9 mouse cellular contexts compared by ENCODE assay signal in genomic region chr8:77473773-77474172, GRCm38 (mm10). TPM values are rescaled to one million over a fixed set of nuclear protein-coding genes. Genes with fewer than 3 reads are reported as not detected.
DNase-seq lines count a peak whose midpoint lies in the region; ATAC-seq and TF ChIP-seq lines count a peak whose summit lies in the region.
"Had no signal": no experiment of that assay in that cellular context is flagged by ENCODE, and none has a peak within 500 bp of the region (broad histone marks: within the 10 kb centered on the region; RNA-seq: fewer than 3 reads in every experiment).

No protein-coding gene starts in this region.

- 0 out of 2 replicates have a peak, but pooled peaks have one; percentile 32 for TF ChIP-seq EP300 in lung, postnatal 0 days (IDR thresholded peaks at IDR 0.05)
- TF ChIP-seq EP300 in stomach, postnatal 0 days (optimal IDR thresholded peaks at IDR 0.05), result no peak

- WGBS in heart, embryonic 11.5 days (ENCODE audit: insufficient replicate concordance), result 56% methylated on average over 7 of the region's 7 CpGs
- 34% methylated on average over 7 of the region's 7 CpGs for WGBS in lung, postnatal 0 days
- WGBS in stomach, postnatal 0 days, result 25% methylated on average over 7 of the region's 7 CpGs

- H3K27me3 ChIP-seq in heart, embryonic 11.5 days (ENCODE audit: control insufficient read depth, insufficient read depth, low read length), result no peaks in the 10 kb centered on the region
- no peaks in the 10 kb centered on the region for H3K27me3 ChIP-seq in lung, postnatal 0 days (replicated peaks; ENCODE audit: insufficient read depth, low read length)
- H3K27me3 ChIP-seq in stomach, postnatal 0 days (ENCODE audit: control insufficient read depth, insufficient read depth, low read length), result no peaks in the 10 kb centered on the region
- H3K27me3 ChIP-seq: hindbrain, embryonic 15.5 days had no signal

- H3K4me2 ChIP-seq in heart, embryonic 11.5 days, result no peak overlapping the region
- no peak overlapping the region for H3K4me2 ChIP-seq in lung, postnatal 0 days (replicated peaks; ENCODE audit: low read depth, low read length)
- H3K4me2 ChIP-seq in stomach, postnatal 0 days (replicated peaks; ENCODE audit: low read depth), result no peak overlapping the region
- H3K4me2 ChIP-seq: hindbrain, embryonic 15.5 days had no signal

- DNase-seq in heart, postnatal 10 days, result no peak
- peak; percentile 85 for DNase-seq in lung, postnatal 0 days (ENCODE audit: low spot score)
- DNase-seq in lung, postnatal 25 days (ENCODE audit: low spot score), result no peak
- peak; percentile 50 for DNase-seq in hindlimb bud, embryonic 11.5 days (ENCODE audit: extremely low spot score, low read depth, low spot score)
- DNase-seq in stomach, postnatal 0 days (ENCODE audit: low spot score), result peak; percentile 34
- no peak for DNase-seq in adrenal gland, adult 8-10 months
- no peak for DNase-seq in spleen, adult 18-20 months

- no peak for TF ChIP-seq CTCF in lung, postnatal 0 days (IDR thresholded peaks at IDR 0.05)
- TF ChIP-seq CTCF in stomach, postnatal 0 days (IDR thresholded peaks at IDR 0.05; ENCODE audit: low read depth), result no peak

- peaks cover 28% of the 10 kb centered on the region for H3K4me1 ChIP-seq in heart, embryonic 11.5 days (ENCODE audit: control insufficient read depth, insufficient read depth, low read length)
- H3K4me1 ChIP-seq in lung, postnatal 0 days (ENCODE audit: insufficient read depth, low read depth, low read length), result peaks cover 16% of the 10 kb centered on the region
- peaks cover 11% of the 10 kb centered on the region; the same call in 1 of the 2 replicates for H3K4me1 ChIP-seq in stomach, postnatal 0 days (replicated peaks; ENCODE audit: control insufficient read depth, insufficient read depth)

- no peak overlapping the region for H3K4me3 ChIP-seq in heart, embryonic 11.5 days (ENCODE audit: low read depth, low read length)
- H3K4me3 ChIP-seq in lung, postnatal 0 days (ENCODE audit: low read depth, low read length), result no peak overlapping the region
- H3K4me3 ChIP-seq in stomach, postnatal 0 days (ENCODE audit: low read depth, low read length), result no peak overlapping the region
- H3K4me3 ChIP-seq: hindbrain, embryonic 15.5 days had no signal

- H3K36me3 ChIP-seq in heart, embryonic 11.5 days (ENCODE audit: control insufficient read depth, insufficient read depth, low read length), result no peaks in the 10 kb centered on the region
- no peaks in the 10 kb centered on the region for H3K36me3 ChIP-seq in lung, postnatal 0 days (ENCODE audit: insufficient read depth, low read length)
- H3K36me3 ChIP-seq in stomach, postnatal 0 days (ENCODE audit: control insufficient read depth, insufficient read depth, low read length), result no peaks in the 10 kb centered on the region
- H3K36me3 ChIP-seq: hindbrain, embryonic 15.5 days had no signal

- H3K27ac ChIP-seq in heart, embryonic 11.5 days (ENCODE audit: low read depth, low read length), result peak overlapping the region; percentile 11; the same call in 1 of the 2 replicates
- H3K27ac ChIP-seq in lung, postnatal 0 days (ENCODE audit: low read length), result peak overlapping the region; percentile 11; the same call in 1 of the 2 replicates
- H3K27ac ChIP-seq in stomach, postnatal 0 days (replicated peaks), result peak overlapping the region; percentile 76
- H3K27ac ChIP-seq: hindbrain, embryonic 15.5 days had no signal

- H3K9me3 ChIP-seq in heart, embryonic 11.5 days (replicated peaks; ENCODE audit: control insufficient read depth, low read length), result no peaks in the 10 kb centered on the region
- H3K9me3 ChIP-seq in lung, postnatal 0 days (ENCODE audit: low read length), result no peaks in the 10 kb centered on the region
- no peaks in the 10 kb centered on the region for H3K9me3 ChIP-seq in stomach, postnatal 0 days (ENCODE audit: control insufficient read depth, low read length)
- H3K9me3 ChIP-seq: hindbrain, embryonic 15.5 days had no signal

- no peak for ATAC-seq in heart, embryonic 11.5 days (replicated peaks; ENCODE audit: insufficient number of reproducible peaks, low FRiP score, low TSS enrichment)
- peak; percentile 57 for ATAC-seq in lung, postnatal 0 days
- ATAC-seq in stomach, postnatal 0 days (ENCODE audit: low FRiP score, low TSS enrichment), result peak; percentile 42; the same call in 1 of the 2 replicates

- no peak overlapping the region for H3K9ac ChIP-seq in heart, embryonic 11.5 days (ENCODE audit: low read depth, low read length)
- no peak overlapping the region for H3K9ac ChIP-seq in lung, postnatal 0 days (replicated peaks; ENCODE audit: low read depth)
- H3K9ac ChIP-seq in stomach, postnatal 0 days (ENCODE audit: low read length), result no peak overlapping the region
- H3K9ac ChIP-seq: hindbrain, embryonic 15.5 days had no signal

- intact Hi-C loops in heart, postnatal 10 days (cut with DNase I), result no loop called here

RNA-seq across cellular contexts. Expression of gene Arhgap10, which starts 44.0 kb away (rescaled TPM):
- polyA plus RNA-seq in heart, embryonic 11.5 days (2014; fragmentation: Nextera tagmentation; extraction: Ambion mirVana), result 21.2 and 23.2 TPM in 2 replicates
- total RNA-seq in heart, postnatal 10 days (2021), result 10 to 100 TPM; 54.5 to 54.6 TPM
- 14.9 and 15.9 TPM in 2 replicates for polyA plus RNA-seq in lung, postnatal 0 days (2015; fragmentation: Nextera tagmentation; extraction: Ambion mirVana)
- polyA plus RNA-seq in stomach, postnatal 0 days (2015; fragmentation: Nextera tagmentation; extraction: Ambion mirVana), result 18.8 TPM in 2 replicates
- 10 to 100 TPM; 14.7 to 37.5 (median 18.3) TPM for total RNA-seq in adrenal gland, adult 8-10 months (2022)

Comparison
In these comparisons a context has a peak if more than half of its experiments do, and no peak if none do; other contexts are left out.
1. DNase-seq: peak in lung, postnatal 0 days (single experiment), hindlimb bud, embryonic 11.5 days (single experiment) and stomach, postnatal 0 days (single experiment); none in heart, postnatal 10 days (0 of 2), lung, postnatal 25 days (single experiment), adrenal gland, adult 8-10 months (single experiment) and spleen, adult 18-20 months (0 of 2).
2. H3K27ac ChIP-seq: peak in every context shown above with its lines; median percentile 76 in stomach, postnatal 0 days; 11 in heart, embryonic 11.5 days; 11 in lung, postnatal 0 days.